ENCODE assay signal across 20 mouse cellular contexts in the genomic region with DNA sequence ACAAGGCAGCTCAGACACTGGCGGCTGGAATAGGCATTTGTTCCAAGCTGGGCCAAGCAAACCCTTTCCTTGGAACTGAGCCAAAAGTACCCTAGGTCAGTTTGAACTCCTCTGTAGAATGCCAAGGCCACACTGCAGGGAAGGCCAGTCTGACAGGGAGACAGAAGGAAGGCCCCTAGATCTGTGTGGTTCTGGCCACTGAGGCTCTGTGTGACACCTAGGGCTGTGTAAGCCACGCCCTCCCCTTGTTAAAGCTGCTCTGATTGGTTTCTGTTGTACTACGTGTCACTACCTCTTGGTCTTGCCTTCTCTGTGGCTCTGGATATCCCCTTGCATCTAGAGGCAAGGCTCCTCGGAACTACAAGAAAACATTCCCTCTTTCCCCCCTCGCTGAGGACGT. TPM values are rescaled to one million over a fixed set of nuclear protein-coding genes. Genes with fewer than 3 reads are reported as not detected.
DNase-seq lines count a peak whose midpoint lies in the region; ATAC-seq lines count a peak whose summit lies in the region.
"Had no signal": no experiment of that assay in that cellular context is flagged by ENCODE, and none has a peak within 500 bp of the region (broad histone marks: within the 10 kb centered on the region; RNA-seq: fewer than 3 reads in every experiment).

No protein-coding gene starts in this region.

- DNase-seq in cerebellum, postnatal 10 days = peak; percentile 29 to 46
- peak; percentile 57 for DNase-seq in midbrain, embryonic 11.5 days (ENCODE audit: low spot score, missing footprints)
- no peak for DNase-seq in midbrain, embryonic 10.5 days (ENCODE audit: low spot score)
- DNase-seq in ES-CJ7 (ENCODE audit: low read depth, low spot score) = peak; percentile 80
- DNase-seq in liver, embryonic 13.5 days = no peak
- DNase-seq in gastrocnemius, postnatal 36 days = no peak
- DNase-seq in right cerebral cortex, postnatal 14 days = no peak
- DNase-seq: cerebellum, adult 11-12 months; cerebellum, postnatal 36 days; heart, postnatal 4 days; kidney, adult 8-10 months; midbrain, embryonic 14.5 days had no signal

- H3K27ac ChIP-seq in midbrain, embryonic 11.5 days (ENCODE audit: low read depth, low read length) = no peak overlapping the region
- no peak overlapping the region for H3K27ac ChIP-seq in midbrain, embryonic 10.5 days (replicated peaks)
- H3K27ac ChIP-seq in liver, embryonic 13.5 days = no peak overlapping the region
- H3K27ac ChIP-seq: forebrain, embryonic 12.5 days; heart, embryonic 13.5 days; hindbrain, postnatal 0 days; neural tube, embryonic 15.5 days; stomach, embryonic 15.5 days had no signal

- intact Hi-C loops in gastrocnemius, postnatal 36 days (cut with DNase I) = no loop called here

- H3K9me3 ChIP-seq in midbrain, embryonic 11.5 days (ENCODE audit: control insufficient read depth, low read length) = no peaks in the 10 kb centered on the region
- no peaks in the 10 kb centered on the region for H3K9me3 ChIP-seq in midbrain, embryonic 10.5 days (replicated peaks)
- no peaks in the 10 kb centered on the region for H3K9me3 ChIP-seq in liver, embryonic 13.5 days (replicated peaks)
- H3K9me3 ChIP-seq: forebrain, embryonic 12.5 days; G1E; heart, embryonic 13.5 days; neural tube, embryonic 15.5 days; stomach, embryonic 15.5 days had no signal

- H3K36me3 ChIP-seq in midbrain, embryonic 11.5 days (ENCODE audit: control insufficient read depth, insufficient read depth, low read length) = no peaks in the 10 kb centered on the region
- no peaks in the 10 kb centered on the region for H3K36me3 ChIP-seq in midbrain, embryonic 10.5 days
- no peaks in the 10 kb centered on the region for H3K36me3 ChIP-seq in liver, embryonic 13.5 days
- H3K36me3 ChIP-seq: forebrain, embryonic 12.5 days; G1E; heart, embryonic 13.5 days; neural tube, embryonic 15.5 days; stomach, embryonic 15.5 days had no signal

- H3K4me3 ChIP-seq in midbrain, embryonic 11.5 days (ENCODE audit: low read depth, low read length) = no peak overlapping the region
- no peak overlapping the region for H3K4me3 ChIP-seq in midbrain, embryonic 10.5 days
- no peak overlapping the region for H3K4me3 ChIP-seq in liver, embryonic 13.5 days (replicated peaks)
- H3K4me3 ChIP-seq: forebrain, embryonic 12.5 days; heart, embryonic 13.5 days; myocyte; neural tube, embryonic 15.5 days; stomach, embryonic 15.5 days had no signal

- 43% methylated on average over 6 of the region's 6 CpGs for WGBS in midbrain, embryonic 11.5 days
- WGBS in midbrain, embryonic 10.5 days = 47% methylated on average over 6 of the region's 6 CpGs
- 46% methylated on average over 6 of the region's 6 CpGs for WGBS in liver, embryonic 13.5 days (ENCODE audit: insufficient replicate concordance)

- H3K9ac ChIP-seq in midbrain, embryonic 11.5 days (ENCODE audit: low read length) = no peak overlapping the region
- H3K9ac ChIP-seq in liver, embryonic 13.5 days = no peak overlapping the region
- H3K9ac ChIP-seq: forebrain, embryonic 12.5 days; heart, embryonic 13.5 days; neural tube, embryonic 15.5 days; stomach, embryonic 15.5 days had no signal

- no peaks in the 10 kb centered on the region for H3K27me3 ChIP-seq in midbrain, embryonic 11.5 days (ENCODE audit: control insufficient read depth, insufficient read depth, low read length)
- H3K27me3 ChIP-seq in midbrain, embryonic 10.5 days (ENCODE audit: low read depth, poor library complexity, severe bottlenecking) = no peaks in the 10 kb centered on the region
- H3K27me3 ChIP-seq in liver, embryonic 13.5 days = no peaks in the 10 kb centered on the region
- H3K27me3 ChIP-seq: forebrain, embryonic 12.5 days; heart, embryonic 13.5 days; neural tube, embryonic 15.5 days; stomach, embryonic 15.5 days had no signal

- no peaks in the 10 kb centered on the region for H3K4me1 ChIP-seq in midbrain, embryonic 11.5 days (ENCODE audit: control insufficient read depth, insufficient read depth, low read length)
- H3K4me1 ChIP-seq in midbrain, embryonic 10.5 days = peaks cover 12% of the 10 kb centered on the region
- H3K4me1 ChIP-seq in liver, embryonic 13.5 days (replicated peaks) = peaks cover 9% of the 10 kb centered on the region
- H3K4me1 ChIP-seq: forebrain, embryonic 12.5 days; heart, embryonic 13.5 days; neural tube, embryonic 15.5 days; stomach, embryonic 15.5 days had no signal

- no peak overlapping the region for H3K4me2 ChIP-seq in midbrain, embryonic 11.5 days
- no peak overlapping the region for H3K4me2 ChIP-seq in liver, embryonic 13.5 days
- H3K4me2 ChIP-seq: forebrain, embryonic 12.5 days; heart, embryonic 13.5 days; neural tube, embryonic 15.5 days; stomach, embryonic 15.5 days had no signal

- no peak for ATAC-seq in cerebellum, adult (ENCODE audit: insufficient number of reproducible peaks, low FRiP score, low TSS enrichment)
- ATAC-seq in midbrain, embryonic 11.5 days (ENCODE audit: low FRiP score) = no peak
- ATAC-seq in liver, embryonic 13.5 days (ENCODE audit: low read depth) = peak; percentile 57; the same call in 1 of the 2 replicates
- ATAC-seq: hindbrain, postnatal 0 days had no signal

RNA-seq across cellular contexts. Expression of a gene that starts 12.3 kb away (rescaled TPM):
- 23.7 and 28.5 TPM in 2 replicates for polyA plus RNA-seq in midbrain, embryonic 11.5 days (2014; fragmentation: Nextera tagmentation; extraction: Ambion mirVana)
- 9.3 and 11.2 TPM in 2 replicates for polyA plus RNA-seq in midbrain, embryonic 10.5 days (2016; fragmentation: Nextera tagmentation; extraction: Ambion mirVana)
- polyA plus RNA-seq in liver, embryonic 13.5 days (2015; fragmentation: Nextera tagmentation; extraction: Ambion mirVana) = 5.8 and 6.7 TPM in 2 replicates
- total RNA-seq in gastrocnemius, postnatal 36 days (2021) = 1 to 10 TPM; 7.4 to 9.6 TPM

Comparison
In these comparisons a context has a peak if more than half of its experiments do, and no peak if none do; other contexts are left out.
1. DNase-seq: peak in cerebellum, postnatal 10 days (2 of 2), midbrain, embryonic 11.5 days (single experiment) and ES-CJ7 (single experiment); none in midbrain, embryonic 10.5 days (single experiment), liver, embryonic 13.5 days (single experiment), gastrocnemius, postnatal 36 days (0 of 2) and right cerebral cortex, postnatal 14 days (single experiment).